Mouse (Mus musculus) kidney, embryonic 16.5 days (tissue): ENCODE results near the gene Atp5d. TPM values are rescaled to one million over a fixed set of nuclear protein-coding genes. Genes with fewer than 3 reads are reported as not detected.
A peak's percentile ranks its signal among the peaks of the same experiment; 100 is the strongest.

Source experiments
- ATAC-seq: fragments of 200-750 bp; cut with Nextera tagmentation; 2 replicates; pipeline ENCODE4 v1.8.0; 2017; ENCODE audit warnings: moderate TSS enrichment; ENCODE audit not compliant: low FRiP score, low TSS enrichment
- H3K27ac ChIP-seq: fragments of 300-500 bp; sonication (generic); 2 replicates; pipeline ENCODE4 v1.5.1; 2014; ENCODE audit warnings: low read length
- H3K27me3 ChIP-seq: fragments of 300-500 bp; sonication (generic); 2 replicates; pipeline ENCODE4 v1.6.1; 2014; ENCODE audit warnings: low read length, control low read depth, mixed read lengths; ENCODE audit not compliant: insufficient read depth
- H3K36me3 ChIP-seq: fragments of 300-500 bp; sonication (generic); 2 replicates; pipeline ENCODE4 v1.6.1; 2014; ENCODE audit warnings: low read length, control low read depth, mixed read lengths; ENCODE audit not compliant: insufficient read depth
- H3K4me1 ChIP-seq: fragments of 300-500 bp; sonication (generic); 2 replicates; pipeline ENCODE4 v1.6.1; 2014; ENCODE audit warnings: low read length, control low read depth, mixed read lengths; ENCODE audit not compliant: insufficient read depth
- H3K4me2 ChIP-seq: fragments of 300-500 bp; sonication (generic); replicated peaks from 2 replicates; pipeline ENCODE4 v1.6.1; 2014; ENCODE audit warnings: low read depth, low read length
- H3K4me3 ChIP-seq: fragments of 300-500 bp; sonication (generic); 2 replicates; pipeline ENCODE4 v1.5.1; 2014; ENCODE audit warnings: mild to moderate bottlenecking, low read length
- H3K9ac ChIP-seq: fragments of 300-500 bp; sonication (generic); replicated peaks from 2 replicates; pipeline ENCODE4 v1.6.1; 2014; ENCODE audit warnings: low read length
- H3K9me3 ChIP-seq: fragments of 300-500 bp; sonication (generic); 2 replicates; pipeline ENCODE4 v1.6.1; 2016; ENCODE audit warnings: low read length, control low read depth
- WGBS: fragments of 180-500 bp; shearing (Covaris S2); extraction: QIAGEN DNeasy Blood & Tissue Kit; methylation state at CpG from one replicate; pipeline ENCODE4 v1.1.7; 2014; 5-methylcytosine and 5-hydroxymethylcytosine counted together
- polyA plus RNA-seq: library from polyadenylated mRNA; unstranded; fragments of >200 nt; fragmentation: Nextera tagmentation; extraction: Ambion mirVana; gene quantifications from 2 replicates; pipeline ENCODE4 v1.2.1, GENCODE M21; 2015

The Atp5d gene
- polyA plus RNA-seq, 1 experiment from 2014 or later = 676 TPM

DNA sequence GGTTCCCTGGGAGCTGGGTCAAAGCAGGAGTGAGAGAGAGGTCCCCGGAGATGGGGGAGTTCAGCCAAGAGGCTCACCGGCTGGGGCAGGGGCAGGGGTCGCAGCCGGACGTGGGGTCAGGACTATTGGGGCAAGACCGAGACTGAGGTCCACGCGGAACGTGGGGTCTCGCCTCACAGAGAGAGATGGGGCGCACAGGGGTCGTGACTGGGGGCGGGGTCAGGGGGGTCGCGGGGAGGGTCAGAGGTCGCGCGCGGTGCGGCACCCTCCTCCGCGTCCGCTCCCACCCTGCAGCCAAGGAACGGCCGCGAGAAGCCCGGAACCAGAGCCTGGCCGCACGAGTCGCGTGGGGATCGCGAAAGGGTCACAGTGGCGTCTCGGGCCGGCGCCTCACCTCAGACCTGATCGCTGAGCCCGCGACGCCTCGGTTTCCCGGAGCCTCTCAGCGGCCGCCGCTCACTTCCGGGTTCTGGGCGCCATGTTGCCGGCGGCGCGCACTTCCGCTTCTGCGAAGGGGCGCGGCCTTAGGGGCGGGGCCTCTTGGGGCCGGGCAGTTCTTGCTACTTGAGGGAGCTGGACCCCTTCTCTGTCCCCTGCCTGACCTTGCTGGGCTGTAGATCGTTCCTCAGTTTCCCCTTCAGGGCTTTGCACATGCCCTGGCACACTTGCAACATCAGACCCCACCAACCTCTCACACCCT is 36.1 kb upstream of the Atp5d start:
- Histone ChIP-seq H3K4me1 (peaks cover 29% of the 10 kb centered on the region), H3K9me3 (no peaks in the 10 kb centered on the region), H3K27ac (peak overlapping the region; percentile 65), H3K4me3 (peak overlapping the region; percentile 90), H3K27me3 (no peaks in the 10 kb centered on the region), H3K9ac (peak overlapping the region; percentile 92), H3K36me3 (no peaks in the 10 kb centered on the region), H3K4me2 (peak overlapping the region; percentile 92)
- under 1% methylated on average over 58 of the region's 59 CpGs for WGBS
- peak; percentile 69 for ATAC-seq

DNA sequence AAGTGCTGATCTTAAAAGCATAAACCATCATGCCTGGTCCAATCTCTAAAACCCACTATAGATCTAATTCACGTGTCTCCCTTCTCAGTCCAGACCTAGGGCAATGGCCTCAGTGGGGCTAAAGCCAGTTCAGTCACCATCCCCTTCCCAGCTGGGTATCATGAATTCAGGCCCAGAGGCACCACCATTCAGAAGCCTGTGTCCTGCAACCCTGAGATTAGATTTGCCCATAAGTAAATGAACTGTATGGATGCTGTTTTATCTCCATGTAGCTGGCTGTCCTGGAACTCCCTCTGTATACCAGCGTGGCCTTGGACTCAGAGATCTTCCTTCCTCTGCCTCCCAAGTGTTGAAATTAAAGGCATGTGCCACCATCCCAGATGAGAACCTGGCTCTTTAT is 35.4 kb upstream of the Atp5d start:
- Histone ChIP-seq H3K27me3 (no peaks in the 10 kb centered on the region), H3K4me1 (peaks cover 26% of the 10 kb centered on the region), H3K4me3 (no peak overlapping the region; the same call in 1 of the 2 replicates), H3K9ac (peak overlapping the region; percentile 92), H3K4me2 (peak overlapping the region; percentile 92; the same call in 1 of the 2 replicates), H3K27ac (peak overlapping the region; percentile 65), H3K9me3 (no peaks in the 10 kb centered on the region), H3K36me3 (no peaks in the 10 kb centered on the region)
- 73% methylated on average over 2 of the region's 2 CpGs for WGBS
- 0 out of 2 replicates have a peak, but pooled peaks have one; percentile 0 for ATAC-seq

DNA sequence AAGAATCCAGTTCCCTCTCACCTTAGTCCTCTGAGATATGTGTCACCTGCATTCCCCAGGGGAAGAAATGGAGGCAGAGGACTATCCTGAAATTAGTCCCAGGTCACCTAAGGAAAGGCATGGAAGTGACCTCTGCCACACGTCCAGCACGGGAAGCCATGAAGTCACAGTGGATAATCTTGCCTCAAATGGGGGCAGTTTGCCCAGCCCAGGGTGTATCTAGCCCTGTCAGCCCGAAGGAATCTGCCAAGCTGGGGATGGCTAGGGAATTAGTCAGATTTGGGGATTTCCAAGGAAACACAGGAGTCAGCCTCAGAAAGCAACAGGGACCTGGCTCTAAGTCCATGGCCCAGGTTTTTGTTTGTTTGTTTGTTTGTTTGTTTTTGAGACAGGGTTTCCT is 34.3 kb upstream of the Atp5d start:
- no peaks in the 10 kb centered on the region for H3K36me3 ChIP-seq
- no peaks in the 10 kb centered on the region for H3K9me3 ChIP-seq
- ATAC-seq = no peak
- no peaks in the 10 kb centered on the region for H3K27me3 ChIP-seq
- peaks cover 22% of the 10 kb centered on the region for H3K4me1 ChIP-seq
- WGBS = 79% methylated on average over 3 of the region's 3 CpGs
- no peak overlapping the region for H3K9ac ChIP-seq
- no peak overlapping the region for H3K4me3 ChIP-seq
- H3K4me2 ChIP-seq = no peak overlapping the region
- no peak overlapping the region for H3K27ac ChIP-seq

DNA sequence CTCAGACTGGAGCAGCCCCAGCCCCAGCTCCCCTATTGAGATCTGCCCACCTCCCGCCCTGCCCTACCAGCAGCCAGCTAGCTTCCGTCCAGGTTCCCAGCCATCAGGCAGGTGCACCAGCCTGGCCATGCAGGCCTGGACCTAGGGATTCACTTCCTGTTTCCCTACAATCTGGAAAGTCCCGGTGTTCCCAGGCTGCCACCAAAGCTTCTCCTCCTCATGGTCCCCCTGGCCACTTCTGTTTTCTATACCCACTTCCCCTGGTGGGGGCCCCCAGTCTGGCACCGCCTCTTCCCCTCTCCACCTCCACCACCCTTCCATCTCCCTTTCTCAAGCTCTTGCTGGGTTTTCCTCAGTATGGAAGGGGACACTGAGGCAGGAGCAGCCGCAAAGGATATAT is 33.0 kb upstream of the Atp5d start, which contains the start of gene Sbno2:
Gene Sbno2, minus strand, starts transcription at position 112 of the 400 bp plus-strand sequence.
- no peak within 1 kb of the TSS; the same call in 1 of the 2 replicates for H3K9ac ChIP-seq
- no peaks in the 10 kb centered on the region for H3K36me3 ChIP-seq
- 73% methylated on average over 5 of the region's 5 CpGs for WGBS
- no peak for ATAC-seq
- H3K4me1 ChIP-seq = peaks cover 18% of the 10 kb centered on the region
- H3K9me3 ChIP-seq = no peaks in the 10 kb centered on the region
- H3K4me2 ChIP-seq = no peak within 1 kb of the TSS
- H3K27me3 ChIP-seq = no peaks in the 10 kb centered on the region
- H3K27ac ChIP-seq = 0 out of 2 replicates have a peak within 1 kb of the TSS, but pooled peaks have one; percentile 24
- no peak within 1 kb of the TSS for H3K4me3 ChIP-seq

- Histone ChIP-seq H3K9ac (no peak overlapping the region; the same call in 1 of the 2 replicates), H3K9me3 (no peaks in the 10 kb centered on the region), H3K4me2 (no peak overlapping the region), H3K27ac (0 out of 2 replicates have a peak overlapping the region, but pooled peaks have one; percentile 24), H3K4me1 (peaks cover 14% of the 10 kb centered on the region), H3K4me3 (no peak overlapping the region), H3K27me3 (no peaks in the 10 kb centered on the region), H3K36me3 (no peaks in the 10 kb centered on the region)
- WGBS = 62% methylated on average over 5 of the region's 5 CpGs
- ATAC-seq = no peak
Observed at GRCm38 (mm10) chr10:80105926-80106325, 32.5 kb upstream of the Atp5d start.

GRCm38 (mm10) chr10:80107678-80108077 is 30.8 kb upstream of the Atp5d start:
- Histone ChIP-seq H3K9me3 (no peaks in the 10 kb centered on the region), H3K27me3 (no peaks in the 10 kb centered on the region), H3K4me3 (no peak overlapping the region), H3K4me2 (no peak overlapping the region), H3K27ac (no peak overlapping the region), H3K4me1 (peaks cover 3% of the 10 kb centered on the region), H3K9ac (no peak overlapping the region), H3K36me3 (no peaks in the 10 kb centered on the region)
- WGBS = 51% methylated on average over 6 of the region's 6 CpGs
- ATAC-seq = no peak

GRCm38 (mm10) chr10:80114341-80115284 is 23.8 kb upstream of the Atp5d start:
- ATAC-seq = peak; percentile 80
- H3K9ac ChIP-seq = peak overlapping the region; percentile 72
- no peaks in the 10 kb centered on the region for H3K9me3 ChIP-seq

DNA sequence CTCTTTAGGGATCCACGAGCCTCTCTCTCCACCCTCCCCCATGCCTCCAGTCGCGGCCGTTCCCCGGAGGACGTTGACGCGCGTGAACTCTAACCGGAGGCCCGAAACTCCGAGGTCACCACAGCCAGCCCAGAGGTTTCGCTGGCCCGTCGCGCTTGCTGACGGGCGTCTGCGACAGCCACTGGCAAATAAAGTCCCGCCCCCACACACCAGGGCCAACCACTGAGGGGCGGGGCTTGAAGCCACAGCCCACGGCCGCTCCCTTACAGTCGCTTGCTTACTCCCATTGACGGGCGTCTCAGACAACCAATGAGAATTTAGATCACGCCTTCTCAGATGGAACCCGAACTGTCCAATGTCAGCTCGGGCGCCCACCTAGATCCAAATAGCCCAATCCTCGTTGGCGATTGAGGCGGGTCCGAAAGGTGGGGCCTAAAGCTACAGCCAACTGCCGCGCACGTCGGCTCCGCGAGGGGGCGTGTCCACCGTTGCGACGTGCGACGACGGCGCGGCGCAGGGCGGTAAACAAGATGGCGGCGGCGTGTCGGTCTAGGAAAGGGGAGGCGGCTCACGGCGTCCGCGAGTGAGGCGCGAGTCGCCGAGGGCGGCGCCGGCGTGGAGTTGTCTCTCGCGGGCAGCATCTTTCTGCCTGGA is 23.0 kb upstream of the Atp5d start, which contains the start of gene Stk11:
Gene Stk11, plus strand, starts transcription at position 514 of the 654 bp plus-strand sequence.
- Histone ChIP-seq H3K27ac (peak within 1 kb of the TSS; percentile 92), H3K4me2 (peak within 1 kb of the TSS; percentile 97), H3K9ac (peak within 1 kb of the TSS; percentile 95), H3K4me1 (peaks cover 38% of the 10 kb centered on the region), H3K4me3 (peak within 1 kb of the TSS; percentile 90), H3K9me3 (no peaks in the 10 kb centered on the region), H3K36me3 (peaks cover 17% of the 10 kb centered on the region; the same call in 1 of the 2 replicates), H3K27me3 (no peaks in the 10 kb centered on the region)
- under 1% methylated on average over 70 of the region's 70 CpGs for WGBS
- ATAC-seq = peak; percentile 99

More at GRCm38 (mm10) chr10:80114341-80115284, 23.8 kb upstream of the Atp5d start:
- Histone ChIP-seq H3K4me2 (peak overlapping the region; percentile 61), H3K36me3 (peaks cover 10% of the 10 kb centered on the region; the same call in 1 of the 2 replicates), H3K4me3 (peak overlapping the region; percentile 90), H3K4me1 (peaks cover 34% of the 10 kb centered on the region), H3K27ac (peak overlapping the region; percentile 92), H3K27me3 (no peaks in the 10 kb centered on the region)
- WGBS = 2% methylated on average over 27 of the region's 27 CpGs

DNA sequence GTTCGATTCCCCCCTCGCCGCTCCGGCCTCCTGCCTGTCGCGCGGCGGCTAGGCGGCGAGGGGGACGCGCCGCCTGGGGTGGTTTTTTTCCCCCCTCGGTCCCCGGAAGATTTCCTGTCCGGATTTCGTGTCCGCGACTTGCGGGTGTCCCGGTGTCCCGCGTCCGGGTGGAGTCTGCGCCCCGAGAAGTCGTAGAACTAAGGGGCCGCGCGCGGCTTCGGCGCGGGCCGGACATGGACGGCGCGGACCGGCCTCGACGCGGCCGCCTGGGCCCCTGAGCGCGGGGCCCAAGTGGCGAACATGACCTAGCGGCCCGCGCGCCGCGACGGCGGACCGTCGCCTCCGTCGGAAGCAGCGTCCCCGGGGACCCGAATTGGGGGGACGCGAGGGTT is 22.5 kb upstream of the Atp5d start:
- Histone ChIP-seq H3K4me1 (peaks cover 38% of the 10 kb centered on the region), H3K4me3 (peak overlapping the region; percentile 90), H3K27ac (peak overlapping the region; percentile 82), H3K9me3 (no peaks in the 10 kb centered on the region), H3K27me3 (no peaks in the 10 kb centered on the region), H3K36me3 (peaks cover 21% of the 10 kb centered on the region; the same call in 1 of the 2 replicates), H3K4me2 (peak overlapping the region; percentile 97), H3K9ac (peak overlapping the region; percentile 95)
- under 1% methylated on average over 62 of the region's 63 CpGs for WGBS
- ATAC-seq = no peak
